Mouse (Mus musculus): Measurements from ENCODE around the gene Kcnh6.

Gene Kcnh6

GRCm38 (mm10) chr11:106007821-106008220, at the start of gene Kcnh6:
Gene Kcnh6, plus strand, starts transcription at chr11:106008124.
- DNase-seq, result peak; percentile 52

GRCm38 (mm10) chr11:105958566-105958965, 49.4 kb upstream of the Kcnh6 start:
- DNase-seq, result no peak

GRCm38 (mm10) chr11:105959355-105959754, 48.6 kb upstream of the Kcnh6 start:
- peak; percentile 31 for DNase-seq

GRCm38 (mm10) chr11:105964691-105965090, 43.2 kb upstream of the Kcnh6 start:
- DNase-seq, result no peak

GRCm38 (mm10) chr11:105966288-105966687, 41.6 kb upstream of the Kcnh6 start:
- no peak for DNase-seq

GRCm38 (mm10) chr11:105967741-105968574, 40.0 kb upstream of the Kcnh6 start, which contains the start of gene Ace:
Gene Ace, plus strand, starts transcription at chr11:105967945.
- DNase-seq, result peak; percentile 26

GRCm38 (mm10) chr11:105968948-105969347, 39.0 kb upstream of the Kcnh6 start:
- no peak for DNase-seq

- DNase-seq, result peak; percentile 36
Measured at GRCm38 (mm10) chr11:105969516-105969915, 38.4 kb upstream of the Kcnh6 start.

- no peak for DNase-seq
Measured at GRCm38 (mm10) chr11:105974593-105974992, 33.3 kb upstream of the Kcnh6 start.

GRCm38 (mm10) chr11:105975050-105975449, 32.9 kb upstream of the Kcnh6 start:
- DNase-seq, result no peak

- DNase-seq, result no peak
Measured at GRCm38 (mm10) chr11:105975636-105976035, 32.3 kb upstream of the Kcnh6 start.

- no peak for DNase-seq
Measured at GRCm38 (mm10) chr11:105978232-105978631, 29.7 kb upstream of the Kcnh6 start.

GRCm38 (mm10) chr11:105978634-105979033, 29.3 kb upstream of the Kcnh6 start:
- no peak for DNase-seq

- DNase-seq, result no peak
Measured at GRCm38 (mm10) chr11:105984452-105984851, 23.5 kb upstream of the Kcnh6 start.

GRCm38 (mm10) chr11:105987446-105987845, 20.5 kb upstream of the Kcnh6 start:
- no peak for DNase-seq

- no peak for DNase-seq
Measured at GRCm38 (mm10) chr11:105989446-105989845, 18.5 kb upstream of the Kcnh6 start.

- DNase-seq, result no peak
Measured at GRCm38 (mm10) chr11:105990231-105990630, 17.7 kb upstream of the Kcnh6 start.

- no peak for DNase-seq
Measured at GRCm38 (mm10) chr11:105994375-105994774, 13.5 kb upstream of the Kcnh6 start, which contains the start of gene Ace3. Gene Ace3, plus strand, starts transcription at chr11:105994675.

- no peak for DNase-seq
Measured at GRCm38 (mm10) chr11:106000062-106000461, 7.9 kb upstream of the Kcnh6 start.

- DNase-seq, result no peak
Measured at GRCm38 (mm10) chr11:106001718-106002117, 6.2 kb upstream of the Kcnh6 start.

- DNase-seq, result no peak
Measured at GRCm38 (mm10) chr11:106004576-106004975, 3.3 kb upstream of the Kcnh6 start.

- DNase-seq, result no peak
Measured at GRCm38 (mm10) chr11:106005970-106006369, 2.0 kb upstream of the Kcnh6 start.

GRCm38 (mm10) chr11:106012711-106013110, 4.8 kb downstream of the Kcnh6 start:
- no peak for DNase-seq

- DNase-seq, result peak; percentile 62
Measured at GRCm38 (mm10) chr11:106013556-106014225, 5.8 kb downstream of the Kcnh6 start.
